Mouse (Mus musculus): ENCODE results near the gene Vwa8. TPM values are rescaled to one million over a fixed set of nuclear protein-coding genes. Genes with fewer than 3 reads are reported as not detected.

Vwa8 gene
- total RNA-seq, 1 experiment: 9.8 TPM

DNA sequence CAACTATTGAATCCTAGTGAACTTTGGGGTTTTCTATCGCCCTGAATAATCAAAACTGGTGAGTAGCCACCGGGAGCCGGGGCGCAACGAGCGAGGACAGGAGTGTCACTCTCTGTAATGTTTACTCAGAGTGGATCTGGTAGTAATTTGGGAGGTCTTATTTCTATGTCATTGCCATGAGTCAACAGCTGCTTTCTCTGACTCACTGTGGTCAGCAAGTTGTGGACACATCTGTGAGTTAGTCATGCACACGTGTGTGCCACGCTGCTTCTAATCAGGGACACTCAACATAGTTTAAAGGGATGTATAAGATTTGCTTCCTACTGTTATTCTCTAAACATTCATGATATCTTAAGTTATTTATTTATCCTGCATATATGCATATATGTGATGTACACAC lies 332.9 kb downstream of the Vwa8 start:
- Histone ChIP-seq H3K4me1 (ENCODE audit: control insufficient read depth in 2 of 2, insufficient read depth in 2 of 2, low read length in 2 of 2, poor library complexity in 1 of 2) (no peaks in the 10 kb centered on the region), H3K27ac (ENCODE audit: insufficient read depth, low read depth, low read length, poor library complexity, severe bottlenecking) (no peak overlapping the region), H3K9me3 (ENCODE audit: control insufficient read depth, insufficient read depth, low read depth, low read length) (no peaks in the 10 kb centered on the region), H3K9ac (ENCODE audit: insufficient read depth, low read depth, low read length, poor library complexity, severe bottlenecking) (no peak overlapping the region), H3K4me3 (ENCODE audit: insufficient read depth in 1 of 2, low read depth in 1 of 2, low read length in 2 of 2, poor library complexity in 1 of 2, severe bottlenecking in 1 of 2) (no peak overlapping the region), H3K36me3 (ENCODE audit: control insufficient read depth, insufficient read depth, low read length, poor library complexity, severe bottlenecking) (peaks cover 2% of the 10 kb centered on the region; the same call in 1 of the 2 replicates)
- no peak for TF ChIP-seq HCFC1 (IDR thresholded peaks at IDR 0.05; ENCODE audit: borderline replicate concordance, insufficient read depth, low read length)
- TF ChIP-seq MAFK (IDR thresholded peaks at IDR 0.05; ENCODE audit: insufficient read depth, low read depth, low read length): no peak
- TF ChIP-seq CHD2 (IDR thresholded peaks at IDR 0.05; ENCODE audit: low read depth, low read length): no peak
- no peak for TF ChIP-seq ZNF384 (IDR thresholded peaks at IDR 0.05; ENCODE audit: low read depth, low read length)
- no peak for TF ChIP-seq ZC3H11A (IDR thresholded peaks at IDR 0.05; ENCODE audit: borderline replicate concordance, low read depth, low read length)
- no peak for DNase-seq (ENCODE audit: low read depth, low spot score)
- in situ Hi-C loops (cut with MboI; ENCODE audit: low sequenced_read_pairs in 2 of 2, unreplicated experiment in 2 of 2): no loop called here

DNA sequence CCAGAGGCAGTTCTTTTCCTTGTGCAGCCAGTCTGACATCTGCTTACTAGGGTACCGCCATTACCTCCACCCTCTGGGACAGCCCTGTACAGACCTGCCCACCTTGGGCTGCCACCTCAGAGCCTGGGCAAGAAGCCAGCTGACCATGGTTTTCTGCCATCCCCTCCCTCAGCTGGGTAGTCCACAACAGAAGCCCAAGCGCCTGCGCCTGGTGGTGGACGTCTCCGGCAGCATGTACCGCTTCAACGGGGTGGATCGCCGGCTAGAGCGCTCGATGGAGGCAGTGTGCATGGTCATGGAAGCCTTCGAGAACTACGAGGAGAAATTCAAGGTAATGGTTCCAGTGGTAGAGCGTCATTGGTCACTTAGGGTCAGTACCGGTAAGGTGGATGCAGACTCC lies 333.9 kb downstream of the Vwa8 start:
- in situ Hi-C loops (cut with MboI; ENCODE audit: low sequenced_read_pairs in 2 of 2, unreplicated experiment in 2 of 2): no loop called here
- Histone ChIP-seq H3K9ac (ENCODE audit: insufficient read depth, low read depth, low read length, poor library complexity, severe bottlenecking) (no peak overlapping the region), H3K27ac (ENCODE audit: insufficient read depth, low read depth, low read length, poor library complexity, severe bottlenecking) (no peak overlapping the region; the same call in 1 of the 2 replicates), H3K4me1 (ENCODE audit: control insufficient read depth in 2 of 2, insufficient read depth in 2 of 2, low read length in 2 of 2, poor library complexity in 1 of 2) (no peaks in the 10 kb centered on the region), H3K9me3 (ENCODE audit: control insufficient read depth, insufficient read depth, low read depth, low read length) (no peaks in the 10 kb centered on the region), H3K36me3 (ENCODE audit: control insufficient read depth, insufficient read depth, low read length, poor library complexity, severe bottlenecking) (peaks cover 2% of the 10 kb centered on the region; the same call in 1 of the 2 replicates), H3K4me3 (ENCODE audit: insufficient read depth in 1 of 2, low read depth in 1 of 2, low read length in 2 of 2, poor library complexity in 1 of 2, severe bottlenecking in 1 of 2) (no peak overlapping the region)
- DNase-seq (ENCODE audit: low read depth, low spot score): no peak
- TF ChIP-seq MAFK (IDR thresholded peaks at IDR 0.05; ENCODE audit: insufficient read depth, low read depth, low read length): no peak
- TF ChIP-seq HCFC1 (IDR thresholded peaks at IDR 0.05; ENCODE audit: borderline replicate concordance, insufficient read depth, low read length): no peak
- no peak for TF ChIP-seq CHD2 (IDR thresholded peaks at IDR 0.05; ENCODE audit: low read depth, low read length)
- TF ChIP-seq ZNF384 (IDR thresholded peaks at IDR 0.05; ENCODE audit: low read depth, low read length): no peak
- TF ChIP-seq ZC3H11A (IDR thresholded peaks at IDR 0.05; ENCODE audit: borderline replicate concordance, low read depth, low read length): no peak

DNA sequence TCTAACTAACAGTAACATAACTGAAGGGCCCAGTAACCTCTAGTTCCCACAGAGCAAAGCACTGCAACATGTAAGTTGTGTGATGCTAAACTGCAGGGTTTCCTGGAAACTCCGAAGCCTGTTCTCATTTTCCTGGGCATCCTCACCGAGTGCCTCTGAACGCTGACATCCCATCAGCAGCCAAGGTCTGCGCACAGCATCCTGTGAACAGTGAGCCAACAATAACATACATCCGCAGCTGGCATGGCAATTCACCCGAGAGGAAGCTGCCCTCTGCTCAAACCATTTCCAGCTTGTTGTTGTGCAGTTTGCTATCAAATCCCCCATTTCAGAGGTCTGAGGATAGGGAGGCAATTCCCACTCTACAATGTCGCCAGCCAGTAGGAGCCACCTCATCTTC lies 334.4 kb downstream of the Vwa8 start:
- H3K4me3 ChIP-seq (ENCODE audit: insufficient read depth in 1 of 2, low read depth in 1 of 2, low read length in 2 of 2, poor library complexity in 1 of 2, severe bottlenecking in 1 of 2): no peak overlapping the region
- no peak for DNase-seq (ENCODE audit: low read depth, low spot score)
- H3K36me3 ChIP-seq (ENCODE audit: control insufficient read depth, insufficient read depth, low read length, poor library complexity, severe bottlenecking): peaks cover 2% of the 10 kb centered on the region; the same call in 1 of the 2 replicates
- TF ChIP-seq CHD2 (IDR thresholded peaks at IDR 0.05; ENCODE audit: low read depth, low read length) (no peak), ZC3H11A (IDR thresholded peaks at IDR 0.05; ENCODE audit: borderline replicate concordance, low read depth, low read length) (no peak), HCFC1 (IDR thresholded peaks at IDR 0.05; ENCODE audit: borderline replicate concordance, insufficient read depth, low read length) (no peak), MAFK (IDR thresholded peaks at IDR 0.05; ENCODE audit: insufficient read depth, low read depth, low read length) (no peak), ZNF384 (IDR thresholded peaks at IDR 0.05; ENCODE audit: low read depth, low read length) (no peak)
- H3K27ac ChIP-seq (ENCODE audit: insufficient read depth, low read depth, low read length, poor library complexity, severe bottlenecking): no peak overlapping the region
- H3K9ac ChIP-seq (ENCODE audit: insufficient read depth, low read depth, low read length, poor library complexity, severe bottlenecking): no peak overlapping the region
- H3K9me3 ChIP-seq (ENCODE audit: control insufficient read depth, insufficient read depth, low read depth, low read length): no peaks in the 10 kb centered on the region
- no peaks in the 10 kb centered on the region for H3K4me1 ChIP-seq (ENCODE audit: control insufficient read depth in 2 of 2, insufficient read depth in 2 of 2, low read length in 2 of 2, poor library complexity in 1 of 2)
- in situ Hi-C loops (cut with MboI; ENCODE audit: low sequenced_read_pairs in 2 of 2, unreplicated experiment in 2 of 2): no loop called here

DNA sequence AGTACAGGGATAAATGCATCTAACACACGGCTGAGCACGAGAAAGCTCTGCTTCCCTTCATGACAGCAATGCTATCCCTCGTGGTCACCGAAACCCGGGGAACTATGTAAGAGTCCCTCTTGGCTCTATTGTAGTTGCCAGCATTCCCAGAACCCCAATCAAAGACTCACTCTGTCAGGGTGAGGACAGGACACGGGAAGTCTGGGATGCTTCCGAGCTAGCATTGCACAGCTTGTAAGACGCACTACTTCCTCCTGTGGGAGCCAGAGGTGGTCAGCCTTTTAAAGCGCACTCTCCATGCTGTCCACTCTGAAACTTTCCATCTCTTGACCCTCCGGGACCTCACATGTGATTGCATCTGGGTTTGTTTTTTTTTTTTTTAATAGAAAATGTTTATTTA lies 335.2 kb downstream of the Vwa8 start:
- no peak overlapping the region for H3K4me3 ChIP-seq (ENCODE audit: insufficient read depth in 1 of 2, low read depth in 1 of 2, low read length in 2 of 2, poor library complexity in 1 of 2, severe bottlenecking in 1 of 2)
- no peak overlapping the region for H3K9ac ChIP-seq (ENCODE audit: insufficient read depth, low read depth, low read length, poor library complexity, severe bottlenecking)
- in situ Hi-C loops (cut with MboI; ENCODE audit: low sequenced_read_pairs in 2 of 2, unreplicated experiment in 2 of 2): no loop called here
- no peak for TF ChIP-seq CHD2 (IDR thresholded peaks at IDR 0.05; ENCODE audit: low read depth, low read length)
- no peak for TF ChIP-seq MAFK (IDR thresholded peaks at IDR 0.05; ENCODE audit: insufficient read depth, low read depth, low read length)
- TF ChIP-seq HCFC1 (IDR thresholded peaks at IDR 0.05; ENCODE audit: borderline replicate concordance, insufficient read depth, low read length): no peak
- no peak for TF ChIP-seq ZC3H11A (IDR thresholded peaks at IDR 0.05; ENCODE audit: borderline replicate concordance, low read depth, low read length)
- TF ChIP-seq ZNF384 (IDR thresholded peaks at IDR 0.05; ENCODE audit: low read depth, low read length): no peak
- H3K27ac ChIP-seq (ENCODE audit: insufficient read depth, low read depth, low read length, poor library complexity, severe bottlenecking): no peak overlapping the region
- peaks cover 2% of the 10 kb centered on the region; the same call in 1 of the 2 replicates for H3K36me3 ChIP-seq (ENCODE audit: control insufficient read depth, insufficient read depth, low read length, poor library complexity, severe bottlenecking)
- no peak for DNase-seq (ENCODE audit: low read depth, low spot score)
- no peaks in the 10 kb centered on the region for H3K4me1 ChIP-seq (ENCODE audit: control insufficient read depth in 2 of 2, insufficient read depth in 2 of 2, low read length in 2 of 2, poor library complexity in 1 of 2)
- H3K9me3 ChIP-seq (ENCODE audit: control insufficient read depth, insufficient read depth, low read depth, low read length): no peaks in the 10 kb centered on the region

All from ES-E14 (cell line).